Mouse (Mus musculus): Measurements from ENCODE around the gene Mlycd. TPM values are rescaled to one million over a fixed set of nuclear protein-coding genes. Genes with fewer than 3 reads are reported as not detected.
"Not testable (repeated sequence)": the region's sequence is repeated elsewhere in the genome, so short reads cannot be mapped to it uniquely, and the experiment has no call there.

Gene Mlycd
- 10 to 100 TPM; 70.4 to 72.5 TPM for total RNA-seq (2021)

DNA sequence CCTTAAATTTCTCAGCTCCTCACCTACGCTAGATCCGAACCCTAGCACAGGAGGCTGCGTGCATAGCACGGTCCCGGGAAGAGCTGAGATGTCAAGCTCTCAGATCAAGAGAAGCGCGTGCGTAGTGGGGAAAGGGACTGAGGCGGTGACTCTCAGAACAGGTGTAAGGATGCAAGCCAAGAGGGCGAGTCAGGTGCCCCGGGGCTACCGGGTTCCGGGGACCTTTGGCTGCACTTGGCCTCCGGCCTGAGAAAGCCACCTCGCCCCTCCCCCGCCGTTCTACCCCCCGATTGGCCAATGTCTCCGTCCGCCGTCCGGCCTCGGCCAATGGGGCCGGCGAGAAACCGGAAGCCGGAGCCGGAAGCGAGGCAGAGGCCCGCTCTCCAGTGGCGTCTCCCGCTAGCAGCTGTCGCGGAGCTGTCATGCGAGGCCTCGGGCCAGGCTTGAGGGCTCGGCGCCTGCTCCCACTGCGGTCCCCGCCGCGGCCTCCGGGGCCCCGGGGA, at the start of gene Mlycd:
TSS of gene Mlycd (plus strand) at position 355 of the 503 bp plus-strand sequence.
- DNase-seq, result peak; percentile 96

DNA sequence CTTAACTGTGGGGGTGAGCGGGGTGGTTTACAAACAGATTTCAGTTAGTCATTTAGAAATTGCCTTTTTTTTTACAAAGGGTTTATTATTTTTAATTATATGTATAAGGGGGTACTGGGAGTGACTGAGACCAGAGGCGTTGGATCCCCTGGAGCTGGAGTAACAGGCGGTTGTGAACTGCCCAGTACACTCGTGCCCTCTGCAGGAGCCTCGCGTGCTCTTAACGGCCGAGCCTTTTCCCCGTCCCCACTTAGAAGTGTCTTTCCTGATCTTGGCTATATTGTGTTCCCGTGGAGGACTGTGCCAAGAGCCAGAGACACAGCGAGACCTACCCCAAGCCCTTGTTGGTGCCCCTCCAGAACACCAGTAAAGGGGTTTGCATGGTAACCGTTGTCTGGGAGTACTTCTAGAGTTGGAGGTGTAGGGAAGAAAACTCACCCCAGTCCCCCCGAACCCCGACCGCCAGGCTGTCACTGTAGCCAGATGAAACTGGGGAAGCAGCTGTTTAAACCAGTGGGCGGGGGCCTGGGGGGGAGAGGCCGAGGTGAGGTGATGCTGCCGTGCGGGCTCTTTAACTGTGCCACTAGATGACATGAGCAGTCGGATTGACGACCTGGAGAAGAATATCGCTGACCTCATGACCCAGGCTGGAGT, 49.5 kb upstream of the Mlycd start:
- peak; percentile 27 for DNase-seq

GRCm38 (mm10) chr8:119345683-119346075, 49.0 kb upstream of the Mlycd start:
- no peak for DNase-seq

DNA sequence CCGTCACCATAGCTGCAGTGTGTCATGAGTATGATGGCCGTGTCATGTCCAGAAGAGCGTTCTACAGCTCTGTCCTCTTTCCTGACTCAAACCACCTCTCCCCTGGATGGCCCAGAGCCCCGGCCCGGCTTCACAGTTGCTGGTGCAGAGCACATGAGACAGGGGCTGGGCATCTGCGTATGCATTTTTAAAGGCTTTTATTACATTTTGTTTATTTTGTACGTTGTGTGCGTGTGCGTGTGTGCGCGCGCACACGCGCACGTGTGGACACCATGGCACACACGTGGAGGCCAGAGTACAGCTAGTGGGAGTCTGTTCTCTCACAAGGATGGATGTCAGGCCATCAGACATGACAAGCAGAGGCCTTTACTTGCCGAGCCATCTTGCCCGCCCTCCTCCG, 43.0 kb upstream of the Mlycd start:
- DNase-seq, result no peak

GRCm38 (mm10) chr8:119352977-119353658, 41.6 kb upstream of the Mlycd start:
- DNase-seq, result no peak

DNA sequence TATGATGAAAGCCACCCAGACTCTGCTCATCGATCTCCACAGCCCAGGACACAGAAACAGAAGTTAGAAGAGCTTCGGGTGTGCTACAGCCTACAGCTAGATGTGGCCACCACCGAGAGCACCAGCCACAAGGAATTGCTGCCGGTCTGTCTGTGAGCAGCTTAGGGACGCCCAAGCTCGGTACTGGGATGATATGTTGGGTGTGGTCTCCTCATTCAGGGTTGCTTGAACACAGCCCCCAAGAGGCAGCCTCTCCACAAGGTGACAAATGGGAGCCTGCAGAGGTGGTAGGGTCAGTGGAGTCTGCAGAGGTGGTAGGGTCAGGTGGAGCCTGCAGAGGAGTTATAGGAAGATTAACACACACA, 41.0 kb upstream of the Mlycd start:
- DNase-seq, result no peak

- DNase-seq, result not testable (repeated sequence)
Measured at GRCm38 (mm10) chr8:119356631-119357030, 38.0 kb upstream of the Mlycd start.

DNA sequence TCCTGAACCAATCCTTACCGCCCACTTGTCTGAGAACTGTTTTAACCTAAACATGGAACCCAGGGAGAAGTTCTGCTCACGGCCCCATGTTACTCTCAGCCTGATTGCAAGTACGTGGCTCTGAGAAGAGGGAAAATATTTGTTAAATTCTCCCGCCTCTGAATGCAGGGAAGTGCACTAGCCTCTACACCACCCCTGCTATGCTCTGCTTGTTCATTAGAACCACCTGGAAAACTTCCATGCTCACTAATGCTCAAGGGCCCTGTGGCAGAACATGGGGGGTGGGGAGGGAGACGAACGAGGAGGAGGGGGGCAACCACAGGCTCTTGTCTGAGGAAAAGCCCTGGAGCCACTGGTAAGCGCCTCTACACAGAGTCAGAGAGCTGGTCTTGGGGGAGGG, 36.5 kb upstream of the Mlycd start:
- no peak for DNase-seq

DNA sequence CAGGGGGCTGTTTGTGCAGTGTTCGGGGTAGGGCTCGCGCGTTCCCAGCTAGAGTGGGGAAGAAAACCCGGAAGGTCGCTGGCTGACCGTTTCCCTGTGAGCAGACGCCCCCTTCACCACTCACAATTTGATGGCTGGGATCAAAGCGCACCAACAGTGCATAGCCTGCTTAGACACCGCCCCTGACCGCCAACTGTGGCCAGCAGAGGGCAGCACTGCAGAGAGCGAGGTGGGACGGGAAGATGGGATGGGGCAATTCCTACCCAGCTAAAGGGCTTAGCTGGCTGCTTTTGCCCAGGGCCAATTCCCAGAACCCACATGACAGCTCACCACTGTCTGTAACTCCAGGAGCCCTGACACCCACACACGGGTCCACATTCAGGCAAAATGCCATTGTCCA, 35.8 kb upstream of the Mlycd start:
- DNase-seq, result peak; percentile 80

GRCm38 (mm10) chr8:119360686-119361295, 33.9 kb upstream of the Mlycd start:
- no peak for DNase-seq

DNA sequence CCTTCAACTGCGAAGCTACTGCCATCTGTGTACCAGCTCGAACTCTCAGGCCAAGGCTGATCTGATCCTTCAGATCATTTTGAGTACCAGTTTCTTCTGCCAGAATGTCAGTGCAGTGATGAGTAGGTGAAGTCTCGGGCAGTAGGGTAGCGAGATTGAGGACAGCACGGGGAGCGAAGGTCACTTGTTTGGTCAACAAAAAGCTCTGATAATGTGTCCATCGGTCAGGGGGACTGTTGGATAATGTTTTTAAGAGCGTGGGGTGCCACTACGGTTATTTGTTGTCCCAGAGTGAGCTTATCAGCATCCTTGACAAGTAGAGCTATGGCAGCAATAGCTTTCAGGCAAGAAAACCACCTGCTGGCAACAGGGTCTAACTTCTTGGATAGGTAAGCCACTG, 20.0 kb upstream of the Mlycd start:
- not testable (repeated sequence) for DNase-seq

- no peak for DNase-seq
Measured at GRCm38 (mm10) chr8:119378476-119378875, 16.2 kb upstream of the Mlycd start.

GRCm38 (mm10) chr8:119380619-119381018, 14.1 kb upstream of the Mlycd start:
- DNase-seq, result no peak

- peak; percentile 80 for DNase-seq
Measured at GRCm38 (mm10) chr8:119384478-119384877, 10.2 kb upstream of the Mlycd start.

- no peak for DNase-seq
Measured at GRCm38 (mm10) chr8:119385854-119386253, 8.8 kb upstream of the Mlycd start.

GRCm38 (mm10) chr8:119386988-119387387, 7.7 kb upstream of the Mlycd start:
- DNase-seq, result no peak

- no peak for DNase-seq
Measured at GRCm38 (mm10) chr8:119394097-119394496, 581 bp upstream of the Mlycd start.

DNA sequence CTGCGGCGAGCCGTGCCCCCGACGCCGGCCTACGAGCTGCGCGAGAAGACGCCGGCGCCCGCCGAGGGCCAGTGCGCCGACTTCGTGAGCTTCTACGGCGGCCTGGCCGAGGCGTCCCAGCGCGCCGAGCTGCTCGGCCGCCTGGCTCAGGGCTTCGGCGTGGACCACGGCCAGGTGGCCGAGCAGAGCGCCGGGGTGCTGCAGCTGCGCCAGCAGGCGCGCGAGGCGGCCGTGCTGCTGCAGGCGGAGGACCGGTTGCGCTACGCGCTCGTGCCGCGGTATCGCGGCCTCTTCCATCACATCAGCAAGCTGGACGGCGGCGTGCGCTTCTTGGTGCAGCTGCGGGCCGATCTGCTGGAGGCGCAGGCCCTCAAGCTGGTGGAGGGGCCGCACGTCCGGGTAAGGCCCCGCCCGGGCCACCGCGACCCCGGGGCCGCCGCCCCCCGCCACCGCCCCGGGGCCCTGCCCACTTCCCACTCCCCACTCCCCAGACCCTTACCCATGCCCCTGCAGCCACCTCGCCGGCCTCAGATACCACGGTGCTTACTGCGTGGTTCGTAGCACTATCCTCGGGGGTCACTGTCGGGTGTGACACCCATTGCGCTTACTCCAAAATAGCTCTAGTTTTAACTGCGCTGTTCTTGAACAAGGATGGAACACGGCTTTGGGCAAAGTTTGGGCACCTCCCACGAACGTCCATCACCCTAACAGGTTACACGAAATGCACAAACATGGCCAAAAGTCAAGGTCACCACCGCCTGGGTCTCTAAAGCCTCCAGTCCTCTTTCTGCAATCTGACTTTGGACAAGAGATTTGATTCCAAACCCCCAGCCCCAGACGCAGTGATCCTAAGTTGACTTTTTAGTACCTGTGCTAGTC, 633 bp downstream of the Mlycd start:
- DNase-seq, result peak; percentile 40

DNA sequence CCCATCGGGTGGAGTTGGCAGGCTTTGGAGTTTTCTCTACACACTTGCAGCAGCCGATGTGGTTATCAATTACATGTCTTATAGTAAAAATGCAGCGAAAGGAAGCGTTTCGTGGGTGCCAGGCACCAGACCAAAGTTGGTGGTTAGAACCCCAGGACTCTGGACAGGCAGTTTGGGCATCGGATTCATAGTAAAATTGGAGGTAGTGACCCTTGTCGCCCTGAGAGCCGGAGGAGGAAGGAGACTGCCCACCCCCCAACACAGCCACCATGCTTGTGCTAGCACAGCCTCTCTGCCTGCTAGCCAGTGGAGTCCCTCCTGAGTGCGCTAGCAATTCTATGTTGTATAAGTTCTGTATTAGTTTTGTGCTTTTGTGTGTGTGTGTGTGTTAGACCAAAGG, 3.9 kb downstream of the Mlycd start:
- DNase-seq, result no peak

DNA sequence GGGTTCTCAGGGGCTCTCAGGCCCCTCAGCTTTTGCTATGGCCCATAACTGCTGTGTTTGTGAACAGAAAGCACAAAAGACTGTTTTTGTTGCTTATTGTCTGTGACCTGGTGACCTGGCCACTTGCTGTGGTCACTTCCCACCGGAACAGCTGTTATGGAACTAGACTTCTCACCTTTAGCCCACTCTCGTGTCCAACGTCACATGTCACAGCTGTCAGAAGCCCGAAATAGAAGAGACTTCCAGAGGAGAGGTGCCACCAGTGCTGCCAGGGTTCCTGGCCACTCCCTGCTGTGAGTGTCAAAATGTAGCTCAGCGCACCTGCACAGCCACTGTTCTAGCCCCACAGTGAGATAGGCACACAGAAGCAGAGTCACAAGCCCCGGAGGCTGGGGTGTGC, 4.6 kb downstream of the Mlycd start:
- DNase-seq, result peak; percentile 68

- DNase-seq, result no peak
Measured at GRCm38 (mm10) chr8:119400122-119400671, 5.5 kb downstream of the Mlycd start.

DNA sequence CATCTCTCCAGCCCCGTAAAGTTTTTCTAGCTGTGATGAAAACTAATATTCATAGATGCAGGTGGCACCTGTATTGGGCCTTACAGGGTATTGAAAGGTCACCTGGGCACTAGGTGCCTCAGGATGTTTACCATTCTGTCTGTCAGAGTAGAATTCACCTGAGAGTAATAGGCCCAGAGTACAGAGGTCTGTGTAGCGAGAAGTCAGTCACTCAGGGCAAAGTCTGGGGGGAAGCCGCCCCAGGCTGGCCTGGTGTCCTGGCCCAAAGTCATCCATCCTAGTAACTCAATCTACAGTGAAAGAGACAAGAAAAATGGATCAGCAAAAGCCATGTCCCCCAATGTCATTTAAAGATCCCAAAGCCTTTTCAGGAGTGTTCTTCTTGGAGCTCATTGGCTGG, 6.2 kb downstream of the Mlycd start:
- DNase-seq, result no peak
